ENCODE assay signal across 15 mouse cellular contexts in genomic region chr1:112452390-112452789, GRCm38 (mm10).
DNase-seq lines count a peak whose midpoint lies in the region; ATAC-seq and TF ChIP-seq lines count a peak whose summit lies in the region.
"Had no signal": no experiment of that assay in that cellular context is flagged by ENCODE, and none has a peak within 500 bp of the region (broad histone marks: within the 10 kb centered on the region; RNA-seq: fewer than 3 reads in every experiment).

No protein-coding gene starts in this region.

- H3K9me3 ChIP-seq in intestine, postnatal 0 days (ENCODE audit: control insufficient read depth): no peaks in the 10 kb centered on the region
- H3K9me3 ChIP-seq in intestine, embryonic 16.5 days (ENCODE audit: control insufficient read depth, low read length): no peaks in the 10 kb centered on the region
- H3K9me3 ChIP-seq: embryonic facial prominence, embryonic 12.5 days; forebrain, embryonic 10.5 days had no signal

- no peaks in the 10 kb centered on the region for H3K4me1 ChIP-seq in intestine, postnatal 0 days (replicated peaks; ENCODE audit: control insufficient read depth, insufficient read depth, low read length)
- no peaks in the 10 kb centered on the region for H3K4me1 ChIP-seq in intestine, embryonic 16.5 days (ENCODE audit: control insufficient read depth, insufficient read depth, low read length)
- H3K4me1 ChIP-seq: embryonic facial prominence, embryonic 12.5 days; forebrain, embryonic 10.5 days had no signal

- no peak overlapping the region for H3K9ac ChIP-seq in intestine, postnatal 0 days (ENCODE audit: low read depth, low read length)
- no peak overlapping the region for H3K9ac ChIP-seq in intestine, embryonic 16.5 days (ENCODE audit: low read depth, low read length)
- H3K9ac ChIP-seq: embryonic facial prominence, embryonic 12.5 days had no signal

- H3K4me2 ChIP-seq in intestine, postnatal 0 days (replicated peaks; ENCODE audit: low read depth): no peak overlapping the region
- no peak overlapping the region for H3K4me2 ChIP-seq in intestine, embryonic 16.5 days (ENCODE audit: low read depth, low read length)
- H3K4me2 ChIP-seq: embryonic facial prominence, embryonic 12.5 days had no signal

- peak; percentile 41 for TF ChIP-seq CTCF in intestine, postnatal 0 days (IDR thresholded peaks at IDR 0.05; ENCODE audit: low read depth)
- no peak for TF ChIP-seq CTCF in gastrocnemius, adult 2 months (IDR thresholded peaks at IDR 0.05)

- intact Hi-C loops in gastrocnemius, adult 2 months (cut with DNase I): no loop called here

- no peak for ATAC-seq in intestine, postnatal 0 days
- no peak for ATAC-seq in intestine, embryonic 16.5 days

- no peak overlapping the region for H3K27ac ChIP-seq in intestine, postnatal 0 days (ENCODE audit: low read depth, low read length)
- H3K27ac ChIP-seq in intestine, embryonic 16.5 days (ENCODE audit: low read length): no peak overlapping the region
- no peak overlapping the region for H3K27ac ChIP-seq in gastrocnemius, adult 2 months
- H3K27ac ChIP-seq: embryonic facial prominence, embryonic 12.5 days; forebrain, embryonic 10.5 days had no signal

- H3K27me3 ChIP-seq in intestine, postnatal 0 days (replicated peaks; ENCODE audit: control insufficient read depth, insufficient read depth, low read length): no peaks in the 10 kb centered on the region
- no peaks in the 10 kb centered on the region for H3K27me3 ChIP-seq in intestine, embryonic 16.5 days (replicated peaks; ENCODE audit: control insufficient read depth, insufficient read depth, low read length)
- H3K27me3 ChIP-seq: CH12.LX; embryonic facial prominence, embryonic 12.5 days had no signal

- peak; percentile 12 for DNase-seq in retina, postnatal 1 day
- DNase-seq in retina, embryonic 14.5 days (ENCODE audit: low spot score): no peak
- peak; percentile 9 for DNase-seq in adipocyte (ENCODE audit: low spot score)
- DNase-seq in gastrocnemius, adult 2 months: no peak
- no peak for DNase-seq in layer of hippocampus, adult 9-11 months
- DNase-seq: adrenal gland, postnatal 36 days; heart, postnatal 14 days; kidney, postnatal 10 days; lung, adult 2 months; thymus, postnatal 25 days had no signal

- H3K36me3 ChIP-seq in intestine, postnatal 0 days (ENCODE audit: control insufficient read depth, insufficient read depth): no peaks in the 10 kb centered on the region
- H3K36me3 ChIP-seq in intestine, embryonic 16.5 days (ENCODE audit: control insufficient read depth, insufficient read depth, low read length): no peaks in the 10 kb centered on the region
- H3K36me3 ChIP-seq: embryonic facial prominence, embryonic 12.5 days; forebrain, embryonic 10.5 days had no signal

- H3K4me3 ChIP-seq in intestine, postnatal 0 days (ENCODE audit: low read depth, low read length): no peak overlapping the region
- no peak overlapping the region for H3K4me3 ChIP-seq in intestine, embryonic 16.5 days (ENCODE audit: low read length)
- no peak overlapping the region for H3K4me3 ChIP-seq in gastrocnemius, adult 2 months
- H3K4me3 ChIP-seq: embryonic facial prominence, embryonic 12.5 days; forebrain, embryonic 10.5 days had no signal

Comparison
In these comparisons a context has a peak if more than half of its experiments do, and no peak if none do; other contexts are left out.
1. DNase-seq: peak in retina, postnatal 1 day (single experiment) and adipocyte (single experiment); none in retina, embryonic 14.5 days (single experiment), gastrocnemius, adult 2 months (single experiment) and layer of hippocampus, adult 9-11 months (single experiment).